Mouse (Mus musculus): ENCODE measurements around the gene Steap2.
"Not testable (repeated sequence)": the region's sequence is repeated elsewhere in the genome, so short reads cannot be mapped to it uniquely, and the experiment has no call there.

The Steap2 gene

GRCm38 (mm10) chr5:5693956-5694653 lies at the start of gene Steap2:
Gene Steap2, minus strand, starts transcription at chr5:5694578.
- peak; percentile 88 for DNase-seq (ENCODE audit: low spot score)

- no peak for DNase-seq (ENCODE audit: low spot score)
These were observed 40.1 kb upstream of the Steap2 start for GRCm38 (mm10) chr5:5734445-5734844.

- no peak for DNase-seq (ENCODE audit: low spot score)
These were observed 38.5 kb upstream of the Steap2 start for GRCm38 (mm10) chr5:5732858-5733257.

GRCm38 (mm10) chr5:5732208-5732607 lies 37.8 kb upstream of the Steap2 start:
- DNase-seq (ENCODE audit: low spot score) = no peak

- no peak for DNase-seq (ENCODE audit: low spot score)
These were observed 35.5 kb upstream of the Steap2 start for GRCm38 (mm10) chr5:5729904-5730303.

GRCm38 (mm10) chr5:5722217-5722616 lies 27.8 kb upstream of the Steap2 start:
- DNase-seq (ENCODE audit: low spot score) = no peak

GRCm38 (mm10) chr5:5711032-5711431 lies 16.7 kb upstream of the Steap2 start:
- DNase-seq (ENCODE audit: low spot score) = no peak

- DNase-seq (ENCODE audit: low spot score) = no peak
These were observed 13.2 kb upstream of the Steap2 start for GRCm38 (mm10) chr5:5707341-5708278.

- no peak for DNase-seq (ENCODE audit: low spot score)
These were observed 10.6 kb upstream of the Steap2 start for GRCm38 (mm10) chr5:5705019-5705418.

- no peak for DNase-seq (ENCODE audit: low spot score)
These were observed 6.0 kb upstream of the Steap2 start for GRCm38 (mm10) chr5:5700386-5700785.

- no peak for DNase-seq (ENCODE audit: low spot score)
These were observed 4.5 kb upstream of the Steap2 start for GRCm38 (mm10) chr5:5698830-5699229.

GRCm38 (mm10) chr5:5695401-5695942 lies 1.1 kb upstream of the Steap2 start:
- no peak for DNase-seq (ENCODE audit: low spot score)

- peak; percentile 68 for DNase-seq (ENCODE audit: low spot score)
These were observed 830 bp downstream of the Steap2 start for GRCm38 (mm10) chr5:5693541-5693955.

- DNase-seq (ENCODE audit: low spot score) = peak; percentile 51
These were observed 2.1 kb downstream of the Steap2 start for GRCm38 (mm10) chr5:5692167-5692738.

- DNase-seq (ENCODE audit: low spot score) = no peak
These were observed 5.3 kb downstream of the Steap2 start for GRCm38 (mm10) chr5:5688945-5689540.

GRCm38 (mm10) chr5:5688228-5688627 lies 6.2 kb downstream of the Steap2 start:
- DNase-seq (ENCODE audit: low spot score) = no peak

GRCm38 (mm10) chr5:5686973-5687372 lies 7.4 kb downstream of the Steap2 start:
- DNase-seq (ENCODE audit: low spot score) = peak; percentile 78

- not testable (repeated sequence) for DNase-seq (ENCODE audit: low spot score)
These were observed 9.4 kb downstream of the Steap2 start for GRCm38 (mm10) chr5:5684946-5685345.

- no peak for DNase-seq (ENCODE audit: low spot score)
These were observed 11.1 kb downstream of the Steap2 start for GRCm38 (mm10) chr5:5683292-5683691.

- DNase-seq (ENCODE audit: low spot score) = no peak
These were observed 14.9 kb downstream of the Steap2 start for GRCm38 (mm10) chr5:5679459-5679858.

- DNase-seq (ENCODE audit: low spot score) = no peak
These were observed 18.3 kb downstream of the Steap2 start for GRCm38 (mm10) chr5:5676082-5676481.

- no peak for DNase-seq (ENCODE audit: low spot score)
These were observed 25.5 kb downstream of the Steap2 start for GRCm38 (mm10) chr5:5668920-5669319.
